Mouse (Mus musculus) forebrain, embryonic 15.5 days (tissue): ENCODE measurements around the gene Mpv17l2. TPM values are rescaled to one million over a fixed set of nuclear protein-coding genes. Genes with fewer than 3 reads are reported as not detected.
A peak's percentile ranks its signal among the peaks of the same experiment; 100 is the strongest.

Experiments used
- ATAC-seq: fragments of 200-750 bp; cut with Nextera tagmentation; replicated peaks from 2 replicates; pipeline ENCODE4 v1.8.0; 2017; ENCODE audit warnings: mild to moderate bottlenecking, moderate TSS enrichment, moderate library complexity
- H3K27ac ChIP-seq: fragments of 300-500 bp; sonication (generic); replicated peaks from 2 replicates; pipeline ENCODE4 v1.5.1; 2015; ENCODE audit warnings: mild to moderate bottlenecking, inconsistent platforms
- H3K27me3 ChIP-seq: fragments of 300-500 bp; sonication (generic); 2 replicates; pipeline ENCODE4 v1.6.1; 2015; ENCODE audit warnings: inconsistent platforms
- H3K36me3 ChIP-seq: fragments of 300-500 bp; sonication (generic); 2 replicates; pipeline ENCODE4 v1.6.1; 2015; ENCODE audit warnings: mild to moderate bottlenecking, inconsistent platforms
- H3K4me1 ChIP-seq: fragments of 300-500 bp; sonication (generic); 2 replicates; pipeline ENCODE4 v1.6.1; 2015; ENCODE audit warnings: inconsistent platforms
- H3K4me2 ChIP-seq: fragments of 300-500 bp; sonication (generic); replicated peaks from 2 replicates; pipeline ENCODE4 v1.6.1; 2015; ENCODE audit warnings: mild to moderate bottlenecking, inconsistent platforms
- H3K4me3 ChIP-seq: fragments of 300-500 bp; sonication (generic); 2 replicates; pipeline ENCODE4 v1.5.1; 2015; ENCODE audit warnings: mild to moderate bottlenecking, inconsistent platforms
- H3K9ac ChIP-seq: fragments of 300-500 bp; sonication (generic); replicated peaks from 2 replicates; pipeline ENCODE4 v1.6.1; 2015; ENCODE audit warnings: mild to moderate bottlenecking, inconsistent platforms
- H3K9me3 ChIP-seq: fragments of 300-500 bp; sonication (generic); 2 replicates; pipeline ENCODE4 v1.6.1; 2016; ENCODE audit warnings: inconsistent platforms
- WGBS: fragments of 180-500 bp; shearing (Covaris S2); methylation state at CpG from one replicate; pipeline ENCODE4 v1.1.7; 2015; ENCODE audit warnings: mixed read lengths; 5-methylcytosine and 5-hydroxymethylcytosine counted together
- polyA plus RNA-seq: library from polyadenylated mRNA; unstranded; fragments of >200 nt; fragmentation: Nextera tagmentation; extraction: Ambion mirVana; gene quantifications from 2 replicates; pipeline ENCODE4 v1.2.1, GENCODE M21; 2015

Mpv17l2 gene
- polyA plus RNA-seq, 1 experiment from 2014 or later = 51.5 TPM

DNA sequence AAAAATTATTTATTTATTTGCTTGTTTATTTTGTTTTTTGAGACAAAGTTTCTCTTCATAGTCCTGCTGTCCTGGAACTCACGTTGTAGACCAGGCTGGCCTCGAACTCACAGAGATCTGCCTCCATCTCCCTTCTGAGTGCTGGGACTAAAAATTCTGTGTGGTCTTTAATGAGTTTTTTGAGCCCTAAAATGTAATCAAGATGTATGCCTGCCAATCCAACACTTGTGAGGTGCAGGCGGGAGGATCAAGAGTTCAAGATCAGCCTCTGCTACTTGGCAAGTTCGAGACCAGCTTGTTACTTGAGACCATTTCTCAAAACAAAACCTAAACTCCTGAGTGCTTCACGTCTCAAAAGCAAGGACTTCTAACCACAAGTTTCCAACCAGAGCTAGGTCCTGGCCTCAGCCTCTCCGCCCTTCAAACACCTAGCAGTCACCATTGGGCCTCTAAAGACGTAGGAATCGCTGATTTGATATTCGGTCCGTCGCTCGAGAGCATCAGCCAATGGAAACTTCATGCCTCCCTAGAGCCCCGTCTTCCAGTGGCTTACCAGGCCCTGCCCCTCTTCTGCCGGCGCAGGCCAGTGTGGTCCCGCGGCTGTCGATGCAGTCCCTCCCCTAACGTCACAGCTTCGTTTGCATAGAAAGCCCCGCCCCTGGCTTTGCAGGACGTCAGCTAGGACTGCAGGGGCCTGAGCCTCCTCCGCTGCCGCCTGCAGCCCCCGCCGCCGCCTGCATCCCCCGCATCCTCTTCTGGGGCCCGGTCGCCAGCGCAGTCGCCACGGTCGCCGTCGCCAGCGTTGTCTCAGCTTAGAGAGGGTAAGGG, 6.5 kb downstream of the Mpv17l2 start, which contains the start of gene Rab3a:
Gene Rab3a (plus strand): TSS at position 637 of the 828 bp plus-strand sequence.
- H3K4me3 ChIP-seq = peak within 1 kb of the TSS; percentile 74
- H3K27me3 ChIP-seq = no peaks in the 10 kb centered on the region
- peaks cover 23% of the 10 kb centered on the region for H3K36me3 ChIP-seq
- H3K27ac ChIP-seq = peak within 1 kb of the TSS; percentile 89
- H3K4me2 ChIP-seq = peak within 1 kb of the TSS; percentile 89
- H3K9ac ChIP-seq = peak within 1 kb of the TSS; percentile 90
- 8% methylated on average over 37 of the region's 37 CpGs for WGBS
- ATAC-seq = peak; percentile 98
- H3K9me3 ChIP-seq = no peaks in the 10 kb centered on the region
- peaks cover 45% of the 10 kb centered on the region for H3K4me1 ChIP-seq

DNA sequence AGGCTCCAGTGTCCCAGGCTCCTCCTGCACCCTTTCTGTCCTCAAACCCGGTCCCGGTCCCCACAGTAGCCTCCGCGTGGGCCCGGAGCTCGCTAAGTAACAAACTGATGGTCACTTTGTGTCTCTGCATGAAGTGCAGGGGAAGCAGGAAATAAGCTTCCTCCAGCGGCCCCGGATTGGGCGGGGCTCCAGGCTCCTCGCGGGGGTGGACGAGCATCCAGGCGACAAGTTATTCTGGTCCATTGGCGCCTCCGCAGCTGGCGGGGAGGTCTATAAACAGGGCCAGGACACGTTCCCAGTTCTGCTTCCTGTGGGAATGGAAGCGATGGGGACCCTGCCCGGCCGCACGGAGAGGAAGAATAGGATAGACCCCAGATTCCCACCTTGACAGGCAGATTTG, 7.6 kb downstream of the Mpv17l2 start:
- no peak for ATAC-seq
- Histone ChIP-seq H3K36me3 (peaks cover 16% of the 10 kb centered on the region), H3K27ac (0 out of 2 replicates have a peak overlapping the region, but pooled peaks have one; percentile 19), H3K4me2 (no peak overlapping the region), H3K9ac (no peak overlapping the region), H3K4me1 (peaks cover 34% of the 10 kb centered on the region), H3K27me3 (no peaks in the 10 kb centered on the region), H3K4me3 (no peak overlapping the region), H3K9me3 (no peaks in the 10 kb centered on the region)
- 39% methylated on average over 21 of the region's 21 CpGs for WGBS

- no peak for ATAC-seq
- WGBS = 41% methylated on average over 11 of the region's 11 CpGs
- peak overlapping the region; percentile 19; the same call in 1 of the 2 replicates for H3K27ac ChIP-seq
Measured at GRCm38 (mm10) chr8:70752000-70752764, 8.6 kb downstream of the Mpv17l2 start.

DNA sequence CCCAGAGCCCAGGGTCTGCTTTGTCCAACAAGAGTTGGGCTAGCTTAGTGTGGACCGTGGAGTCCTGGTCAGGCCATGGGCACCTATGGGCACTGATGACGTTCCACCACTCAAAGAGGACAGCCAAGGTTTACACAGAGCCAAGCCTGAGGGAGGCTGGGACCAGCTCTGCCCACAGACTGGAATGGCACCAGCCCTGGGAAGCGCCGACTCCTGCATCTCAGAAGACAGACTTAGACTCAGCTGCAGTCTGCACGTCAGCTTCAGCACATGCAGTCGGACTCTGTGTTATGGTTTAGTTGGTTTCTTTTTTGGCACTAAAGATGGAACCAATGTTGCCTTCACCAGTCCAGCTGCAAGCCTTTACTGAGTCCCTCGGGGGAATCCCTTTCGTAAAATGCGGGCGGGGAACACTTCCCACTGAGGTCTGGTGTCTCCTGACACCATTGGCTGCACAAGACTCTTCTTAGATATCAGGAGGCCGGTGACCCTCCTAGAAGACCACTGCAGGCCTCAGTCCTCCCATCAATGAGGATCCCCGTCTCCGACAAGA, 10.5 kb downstream of the Mpv17l2 start:
- H3K9ac ChIP-seq = no peak overlapping the region
- no peak for ATAC-seq
- WGBS = 87% methylated on average over 13 of the region's 13 CpGs

More at GRCm38 (mm10) chr8:70752000-70752764, 8.6 kb downstream of the Mpv17l2 start:
- H3K4me3 ChIP-seq = no peak overlapping the region
- peaks cover 13% of the 10 kb centered on the region for H3K36me3 ChIP-seq
- no peaks in the 10 kb centered on the region for H3K9me3 ChIP-seq
- peaks cover under 1% of the 10 kb centered on the region; the same call in 1 of the 2 replicates for H3K27me3 ChIP-seq
- no peak overlapping the region for H3K4me2 ChIP-seq
- H3K4me1 ChIP-seq = peaks cover 24% of the 10 kb centered on the region
- no peak overlapping the region for H3K9ac ChIP-seq

GRCm38 (mm10) chr8:70749097-70749674, 11.6 kb downstream of the Mpv17l2 start:
- WGBS = 90% methylated on average over 19 of the region's 19 CpGs
- no peak for ATAC-seq
- no peaks in the 10 kb centered on the region for H3K9me3 ChIP-seq
- H3K4me2 ChIP-seq = no peak overlapping the region
- H3K27me3 ChIP-seq = peaks cover 23% of the 10 kb centered on the region
- H3K36me3 ChIP-seq = no peaks in the 10 kb centered on the region
- H3K4me1 ChIP-seq = peaks cover 3% of the 10 kb centered on the region
- H3K27ac ChIP-seq = no peak overlapping the region
- H3K9ac ChIP-seq = no peak overlapping the region
- H3K4me3 ChIP-seq = no peak overlapping the region

More for the DNA sequence above, 10.5 kb downstream of the Mpv17l2 start:
- no peak overlapping the region for H3K27ac ChIP-seq
- no peak overlapping the region for H3K4me2 ChIP-seq
- H3K9me3 ChIP-seq = no peaks in the 10 kb centered on the region
- peaks cover 4% of the 10 kb centered on the region for H3K4me1 ChIP-seq
- H3K36me3 ChIP-seq = no peaks in the 10 kb centered on the region
- H3K4me3 ChIP-seq = no peak overlapping the region
- H3K27me3 ChIP-seq = peaks cover 16% of the 10 kb centered on the region

DNA sequence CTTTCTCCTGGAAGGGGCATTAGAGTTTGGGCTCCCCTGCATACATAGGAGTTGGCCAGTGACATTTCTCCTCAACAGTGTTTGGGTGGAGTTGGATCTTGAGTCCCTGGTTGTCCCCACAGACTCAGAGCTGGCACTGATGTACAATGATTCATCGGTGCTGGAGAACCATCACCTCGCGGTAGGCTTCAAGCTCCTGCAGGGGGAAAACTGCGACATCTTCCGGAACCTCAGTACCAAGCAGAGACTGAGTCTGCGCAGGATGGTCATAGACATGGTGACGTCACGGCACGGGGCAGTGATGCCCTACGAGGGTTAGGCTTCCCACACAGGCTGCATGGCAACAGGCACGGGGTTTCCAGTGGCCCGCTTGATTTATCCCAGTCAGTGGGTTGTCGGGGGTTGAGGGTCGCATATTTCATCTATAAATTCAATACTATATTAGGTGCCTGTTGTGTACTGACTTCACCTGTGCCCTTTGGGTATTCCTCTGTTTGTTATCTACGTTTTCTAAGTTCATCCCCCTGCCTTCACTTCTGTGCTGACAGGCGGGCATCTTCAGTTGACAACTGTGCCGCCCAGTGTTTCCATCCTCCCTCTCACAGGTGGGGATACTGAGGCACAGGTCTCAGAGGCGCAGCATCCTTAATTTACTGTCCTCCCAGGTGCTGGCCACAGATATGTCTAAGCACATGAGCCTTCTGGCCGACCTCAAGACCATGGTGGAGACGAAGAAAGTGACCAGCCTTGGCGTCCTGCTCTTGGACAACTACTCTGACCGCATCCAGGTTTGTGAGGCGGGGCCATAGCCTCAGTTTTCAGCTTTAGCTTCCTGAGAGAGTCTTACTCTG, 12.3 kb downstream of the Mpv17l2 start:
- ATAC-seq = no peak
- H3K9ac ChIP-seq = no peak overlapping the region
- H3K27me3 ChIP-seq = peaks cover 30% of the 10 kb centered on the region
- H3K9me3 ChIP-seq = no peaks in the 10 kb centered on the region
- peaks cover 10% of the 10 kb centered on the region for H3K4me1 ChIP-seq
- H3K36me3 ChIP-seq = no peaks in the 10 kb centered on the region
- H3K4me2 ChIP-seq = no peak overlapping the region
- 89% methylated on average over 23 of the region's 23 CpGs for WGBS
- no peak overlapping the region for H3K4me3 ChIP-seq
- H3K27ac ChIP-seq = no peak overlapping the region

DNA sequence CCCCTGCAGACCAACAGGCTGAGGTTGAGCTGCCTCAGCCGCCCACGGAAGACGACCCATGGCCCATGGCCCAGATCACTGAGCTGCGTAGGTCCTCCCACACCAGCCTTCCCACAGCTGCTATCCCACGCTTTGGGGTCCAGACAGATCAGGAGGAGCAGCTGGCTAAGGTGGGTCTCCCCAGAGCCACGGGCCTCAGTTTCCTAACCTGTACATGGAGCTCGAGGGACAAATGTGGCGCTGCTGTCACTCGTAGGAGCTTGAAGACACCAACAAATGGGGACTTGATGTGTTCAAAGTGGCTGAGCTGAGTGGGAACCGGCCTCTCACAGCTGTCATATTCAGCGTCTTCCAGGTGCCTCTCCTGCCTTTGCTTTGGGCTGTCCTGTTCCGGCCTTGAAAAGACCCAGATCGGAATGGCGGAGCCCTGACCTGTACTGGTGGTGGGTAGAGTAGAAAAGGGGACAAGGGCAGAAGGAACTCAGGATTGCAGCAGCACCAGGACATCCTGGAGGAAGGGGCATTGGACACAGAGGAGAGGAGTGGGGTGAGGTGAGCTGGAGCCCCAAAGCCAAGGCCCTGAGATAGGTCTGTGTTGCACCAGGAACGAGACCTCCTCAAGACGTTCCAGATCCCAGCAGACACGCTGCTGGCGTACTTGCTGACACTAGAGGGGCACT, 13.4 kb downstream of the Mpv17l2 start:
- Histone ChIP-seq H3K27me3 (peaks cover 41% of the 10 kb centered on the region), H3K9me3 (no peaks in the 10 kb centered on the region), H3K4me1 (peaks cover 18% of the 10 kb centered on the region), H3K4me3 (no peak overlapping the region), H3K9ac (no peak overlapping the region), H3K36me3 (no peaks in the 10 kb centered on the region), H3K27ac (no peak overlapping the region), H3K4me2 (no peak overlapping the region)
- 89% methylated on average over 18 of the region's 18 CpGs for WGBS
- no peak for ATAC-seq

DNA sequence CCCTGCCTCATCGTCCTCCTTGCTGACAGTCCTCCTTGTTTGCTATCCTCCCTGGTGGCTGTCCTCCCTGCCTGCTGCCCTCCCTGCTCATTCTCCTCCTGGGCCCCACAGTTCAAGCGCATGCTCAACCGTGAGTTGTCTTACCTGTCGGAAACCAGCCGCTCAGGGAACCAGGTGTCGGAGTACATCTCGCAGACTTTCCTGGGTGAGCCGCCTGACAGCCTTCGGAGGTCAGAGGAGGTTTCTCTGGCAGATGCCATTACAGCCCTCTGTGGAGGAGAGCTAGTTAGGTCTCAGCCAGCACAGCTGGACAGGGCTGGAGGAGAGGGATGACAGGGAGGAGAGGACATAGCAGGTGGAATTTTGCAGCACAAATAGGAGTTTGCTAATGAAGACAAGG, 14.1 kb downstream of the Mpv17l2 start:
- ATAC-seq = no peak
- H3K9ac ChIP-seq = no peak overlapping the region
- no peak overlapping the region for H3K27ac ChIP-seq
- peaks cover 47% of the 10 kb centered on the region for H3K27me3 ChIP-seq
- H3K4me2 ChIP-seq = no peak overlapping the region
- H3K4me1 ChIP-seq = peaks cover 18% of the 10 kb centered on the region
- H3K9me3 ChIP-seq = no peaks in the 10 kb centered on the region
- no peak overlapping the region for H3K4me3 ChIP-seq
- H3K36me3 ChIP-seq = no peaks in the 10 kb centered on the region
- WGBS = 78% methylated on average over 9 of the region's 9 CpGs

GRCm38 (mm10) chr8:70745691-70746220, 15.0 kb downstream of the Mpv17l2 start:
- Histone ChIP-seq H3K9ac (no peak overlapping the region), H3K9me3 (no peaks in the 10 kb centered on the region), H3K4me3 (no peak overlapping the region), H3K4me1 (peaks cover 18% of the 10 kb centered on the region), H3K27ac (no peak overlapping the region), H3K4me2 (no peak overlapping the region), H3K27me3 (peaks cover 55% of the 10 kb centered on the region), H3K36me3 (no peaks in the 10 kb centered on the region)
- WGBS = 64% methylated on average over 19 of the region's 19 CpGs
- ATAC-seq = no peak

DNA sequence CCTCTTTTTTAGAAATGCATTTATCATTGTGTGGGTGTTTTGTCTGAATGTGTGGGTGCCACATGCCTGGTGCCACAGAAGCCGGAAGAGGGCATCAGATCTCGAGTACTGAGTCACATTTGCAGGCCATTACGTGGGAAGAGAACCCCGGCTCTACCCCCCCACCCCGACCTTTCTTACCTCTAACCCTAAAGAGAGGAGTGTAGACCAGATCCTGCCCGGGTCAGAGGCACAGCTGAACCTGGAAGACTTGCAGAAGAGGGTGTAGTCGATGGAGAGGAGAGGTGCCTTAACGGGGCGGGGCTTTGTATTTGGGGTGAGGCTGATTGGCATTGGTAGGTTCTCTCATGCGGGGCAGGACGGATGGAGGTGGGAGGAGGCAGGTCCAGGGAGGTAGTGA, 15.9 kb downstream of the Mpv17l2 start:
- H3K4me2 ChIP-seq = no peak overlapping the region
- H3K4me1 ChIP-seq = peaks cover 18% of the 10 kb centered on the region
- ATAC-seq = no peak

More for the DNA sequence above, 15.9 kb downstream of the Mpv17l2 start:
- WGBS = 63% methylated on average over 11 of the region's 11 CpGs
- Histone ChIP-seq H3K27me3 (peaks cover 55% of the 10 kb centered on the region), H3K9ac (no peak overlapping the region), H3K36me3 (no peaks in the 10 kb centered on the region), H3K27ac (no peak overlapping the region), H3K9me3 (no peaks in the 10 kb centered on the region), H3K4me3 (no peak overlapping the region)
